Mouse (Mus musculus) cerebellum, adult 9-11 months (tissue): ENCODE results near the gene Olfr1002.
"Not testable (repeated sequence)": the region's sequence is repeated elsewhere in the genome, so short reads cannot be mapped to it uniquely, and the experiment has no call there.

ENCODE experiments used
- DNase-seq: peaks from one replicate; pipeline ENCODE4 v3.0.0; 2022

The Olfr1002 gene

DNA sequence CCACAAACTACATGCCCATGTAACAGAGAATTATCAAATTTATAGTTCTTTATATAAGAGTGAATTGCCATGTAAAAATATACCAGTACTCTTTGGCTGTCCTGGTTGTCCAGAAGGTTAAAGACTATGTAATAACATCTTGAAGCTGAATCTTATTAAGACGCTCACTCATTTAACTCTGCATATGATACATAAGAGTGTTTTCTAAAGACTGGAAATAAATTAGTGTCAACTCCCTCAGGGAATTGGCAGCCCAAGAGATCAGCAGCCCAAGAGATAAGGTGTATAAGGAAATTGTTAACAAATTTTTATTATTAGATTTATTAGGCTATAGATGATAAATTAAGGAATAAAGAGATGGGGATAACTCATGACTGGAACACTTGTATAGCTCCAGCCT, at the start of gene Olfr1002:
TSS of gene Olfr1002 (minus strand) at position 101 of the 400 bp plus-strand sequence.
- no peak for DNase-seq

DNA sequence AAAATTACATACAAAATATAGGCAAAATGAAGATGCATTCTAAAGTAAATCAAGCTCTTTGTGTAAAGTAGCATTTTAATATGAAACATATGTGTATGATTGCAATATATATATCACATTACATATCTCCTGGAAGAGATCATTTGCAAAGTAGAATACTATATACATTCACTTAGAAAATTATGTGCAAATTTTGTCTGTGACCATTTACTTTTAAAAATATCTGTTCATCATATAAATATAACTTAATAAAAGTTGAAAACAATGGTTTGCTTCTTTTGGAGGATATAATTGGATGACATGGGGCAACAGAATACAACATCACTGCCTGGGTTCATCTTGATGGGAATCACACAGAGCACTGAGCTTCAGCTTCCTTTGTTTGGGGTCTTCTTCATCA, 38.6 kb upstream of the Olfr1002 start, which contains the start of gene Olfr1008:
TSS of gene Olfr1008 (plus strand) at position 301 of the 400 bp plus-strand sequence.
- no peak for DNase-seq

DNA sequence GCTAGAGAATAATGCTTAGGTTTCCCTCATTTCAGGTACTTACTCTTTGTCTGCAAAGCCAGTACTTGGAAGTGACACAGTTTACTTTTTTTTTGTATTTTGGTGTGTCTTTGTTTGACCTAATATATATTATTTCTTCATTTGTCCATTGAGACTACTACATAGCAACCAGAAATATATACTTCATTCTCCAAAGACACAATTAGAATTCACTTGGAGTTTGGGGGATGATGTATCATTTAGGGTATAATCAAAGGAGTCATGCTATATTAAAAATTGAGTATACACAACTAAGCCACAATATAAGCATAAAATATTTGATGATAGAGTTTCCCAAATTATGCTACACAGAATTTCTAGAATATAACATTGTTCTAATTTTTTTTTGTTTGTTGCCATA, 28.2 kb upstream of the Olfr1002 start, which contains the start of gene Olfr1006:
TSS of gene Olfr1006 (minus strand) at position 101 of the 400 bp plus-strand sequence.
- DNase-seq, result no peak

DNA sequence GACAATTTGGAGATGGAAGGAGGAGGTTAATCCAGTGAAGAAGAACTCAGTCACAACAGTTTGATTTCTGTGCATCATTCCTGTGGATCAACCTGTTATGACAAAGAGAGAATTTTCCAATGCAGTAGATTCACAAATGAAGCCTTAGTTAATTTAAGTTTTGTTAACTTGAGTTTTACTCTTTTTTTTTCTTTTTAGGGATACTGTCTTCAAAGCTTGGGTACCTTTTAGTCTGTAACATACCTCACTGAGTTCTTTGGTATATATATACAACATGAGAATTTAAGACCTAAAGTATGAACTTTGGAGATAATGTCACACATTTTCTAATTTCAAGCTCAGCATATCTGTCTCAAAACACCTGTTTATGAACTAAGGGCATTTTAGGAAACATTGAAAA, 13.9 kb upstream of the Olfr1002 start, which contains the start of gene Olfr154:
TSS of gene Olfr154 (minus strand) at position 101 of the 400 bp plus-strand sequence.
- not testable (repeated sequence) for DNase-seq

DNA sequence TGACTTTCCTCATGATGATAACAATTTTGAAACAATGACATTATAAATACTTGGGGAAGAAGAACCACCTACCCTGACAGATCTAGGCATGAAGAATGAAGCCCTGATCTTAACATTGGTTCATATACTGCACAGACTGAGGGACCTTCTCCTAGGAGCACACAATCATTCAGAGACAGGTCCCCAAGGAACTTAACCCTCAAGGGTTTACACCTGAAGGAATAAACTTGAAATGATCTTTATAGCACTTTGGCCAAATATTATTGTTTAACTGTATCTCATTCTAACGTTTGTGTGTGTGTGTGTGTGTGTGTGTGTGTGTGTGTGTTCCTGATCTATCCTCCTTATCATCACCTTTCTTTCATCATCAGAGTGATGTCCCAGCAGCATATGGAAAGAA, 38.7 kb downstream of the Olfr1002 start, which contains the start of gene Olfr1000:
TSS of gene Olfr1000 (minus strand) at position 101 of the 400 bp plus-strand sequence.
- no peak for DNase-seq
